Mouse (Mus musculus) stomach, embryonic 15.5 days (tissue): ENCODE measurements around the gene Sbk3. TPM values are rescaled to one million over a fixed set of nuclear protein-coding genes. Genes with fewer than 3 reads are reported as not detected.
"Not testable (repeated sequence)": the region's sequence is repeated elsewhere in the genome, so short reads cannot be mapped to it uniquely, and the experiment has no call there.

Experiments
- ATAC-seq: fragments of 200-750 bp; cut with Nextera tagmentation; 2 replicates; pipeline ENCODE4 v1.8.0; 2017; ENCODE audit warnings: low read depth, moderate number of reproducible peaks, moderate TSS enrichment; ENCODE audit not compliant: insufficient read depth, low FRiP score
- H3K27ac ChIP-seq: fragments of 300-500 bp; sonication (generic); 2 replicates; pipeline ENCODE4 v1.5.1; 2015; ENCODE audit warnings: mild to moderate bottlenecking, inconsistent platforms
- H3K27me3 ChIP-seq: fragments of 300-500 bp; sonication (generic); replicated peaks from 2 replicates; pipeline ENCODE4 v1.6.1; 2015; ENCODE audit warnings: inconsistent platforms
- H3K36me3 ChIP-seq: fragments of 300-500 bp; sonication (generic); 2 replicates; pipeline ENCODE4 v1.6.1; 2015; ENCODE audit warnings: inconsistent platforms
- H3K4me1 ChIP-seq: fragments of 300-500 bp; sonication (generic); 2 replicates; pipeline ENCODE4 v1.6.1; 2015; ENCODE audit warnings: inconsistent platforms
- H3K4me2 ChIP-seq: fragments of 300-500 bp; sonication (generic); 2 replicates; pipeline ENCODE4 v1.6.1; 2015; ENCODE audit warnings: mild to moderate bottlenecking, inconsistent platforms
- H3K4me3 ChIP-seq: fragments of 300-500 bp; sonication (generic); replicated peaks from 2 replicates; pipeline ENCODE4 v1.5.1; 2015; ENCODE audit warnings: inconsistent platforms
- H3K9ac ChIP-seq: fragments of 300-500 bp; sonication (generic); 2 replicates; pipeline ENCODE4 v1.6.1; 2015; ENCODE audit warnings: inconsistent platforms
- H3K9me3 ChIP-seq: fragments of 300-500 bp; sonication (generic); 2 replicates; pipeline ENCODE4 v1.6.1; 2016; ENCODE audit warnings: inconsistent platforms
- WGBS: fragments of 180-500 bp; shearing (Covaris S2); methylation state at CpG from one replicate; pipeline ENCODE4 v1.1.7; 2015; 5-methylcytosine and 5-hydroxymethylcytosine counted together
- polyA plus RNA-seq: library from polyadenylated mRNA; unstranded; fragments of >200 nt; fragmentation: Nextera tagmentation; extraction: Ambion mirVana; gene quantifications from 2 replicates; pipeline ENCODE4 v1.2.1, GENCODE M21; 2015

The Sbk3 gene
- polyA plus RNA-seq, 1 experiment from 2014 or later: not detected

DNA sequence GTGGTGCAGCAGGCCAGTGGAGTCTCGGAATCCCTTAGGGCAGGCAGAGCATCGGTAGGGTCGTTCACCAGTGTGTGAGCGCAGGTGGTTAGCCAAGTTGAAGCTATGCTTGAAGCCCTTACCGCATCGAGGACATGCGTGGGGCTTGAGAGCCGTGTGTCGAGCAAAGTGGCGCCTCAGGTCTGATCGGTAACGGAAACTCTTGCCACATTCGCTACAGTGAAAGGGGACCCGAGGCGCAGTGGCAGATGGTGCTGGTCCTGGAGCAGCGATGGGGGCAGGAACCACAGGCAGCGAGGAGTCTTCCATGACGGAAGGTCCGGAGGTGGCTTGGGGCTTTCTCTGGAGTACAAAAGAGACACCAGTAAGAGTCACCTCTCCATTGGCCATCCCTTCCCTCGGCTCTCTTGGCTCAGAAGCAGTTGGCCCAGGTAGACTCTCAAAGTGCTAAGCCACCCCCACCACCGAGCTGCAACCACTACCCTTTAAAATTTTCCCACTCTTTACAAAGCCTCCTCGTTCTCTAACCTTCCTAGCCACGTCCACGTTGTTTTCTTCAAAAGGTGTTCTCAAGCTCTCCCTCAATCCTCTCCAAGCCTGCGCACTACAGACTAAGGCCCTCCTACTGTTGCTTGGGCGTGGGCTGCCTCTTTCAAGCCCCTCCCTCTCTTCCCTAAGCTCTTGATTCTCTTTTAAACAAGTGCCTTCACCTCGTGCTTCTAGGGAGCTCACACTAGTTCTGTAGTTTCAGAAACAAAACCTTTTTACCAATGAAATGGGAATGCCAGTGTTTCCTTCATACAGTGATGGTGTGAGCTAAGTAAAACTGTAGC lies 41.9 kb upstream of the Sbk3 start:
- no peaks in the 10 kb centered on the region for H3K9me3 ChIP-seq
- no peak for ATAC-seq
- H3K4me2 ChIP-seq: peak overlapping the region; percentile 54; the same call in 1 of the 2 replicates
- H3K4me1 ChIP-seq: 0 out of 2 replicates have a peak, but pooled peaks cover 4% of the 10 kb centered on the region
- peak overlapping the region; percentile 77 for H3K4me3 ChIP-seq
- H3K27me3 ChIP-seq: no peaks in the 10 kb centered on the region
- H3K9ac ChIP-seq: no peak overlapping the region
- WGBS: 84% methylated on average over 27 of the region's 27 CpGs
- no peak overlapping the region for H3K27ac ChIP-seq
- H3K36me3 ChIP-seq: peaks cover 53% of the 10 kb centered on the region

DNA sequence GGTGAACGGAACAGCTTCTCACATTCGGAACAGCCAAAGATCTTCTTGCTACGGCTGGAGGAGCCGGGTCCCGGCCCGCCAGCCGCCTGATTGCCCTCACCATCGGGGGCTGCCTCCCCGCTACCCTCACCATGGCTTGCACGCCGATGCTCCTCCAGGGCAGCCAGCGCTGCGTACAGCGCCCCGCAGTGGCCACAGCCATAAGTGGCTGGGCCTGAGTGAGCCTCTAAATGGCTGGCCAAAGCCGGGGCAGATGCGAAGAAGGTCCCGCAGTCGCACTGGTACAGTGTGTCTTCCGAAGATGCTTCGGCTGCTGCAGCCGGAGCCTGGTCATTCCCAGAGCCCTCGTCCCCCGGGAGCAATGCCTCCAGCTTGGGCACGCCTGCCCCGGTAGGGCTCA lies 37.3 kb upstream of the Sbk3 start:
- peaks cover 58% of the 10 kb centered on the region for H3K36me3 ChIP-seq
- no peaks in the 10 kb centered on the region for H3K27me3 ChIP-seq
- ATAC-seq: no peak
- H3K4me1 ChIP-seq: no peaks in the 10 kb centered on the region
- no peaks in the 10 kb centered on the region for H3K9me3 ChIP-seq
- H3K9ac ChIP-seq: no peak overlapping the region
- H3K4me2 ChIP-seq: no peak overlapping the region
- H3K27ac ChIP-seq: no peak overlapping the region
- no peak overlapping the region for H3K4me3 ChIP-seq
- 95% methylated on average over 26 of the region's 26 CpGs for WGBS

- not testable (repeated sequence) for H3K9ac ChIP-seq, H3K9me3 ChIP-seq, ATAC-seq, H3K27me3 ChIP-seq, H3K4me3 ChIP-seq, H3K27ac ChIP-seq, H3K4me1 ChIP-seq, H3K4me2 ChIP-seq
- WGBS: 70% methylated on average over 8 of the region's 8 CpGs
- peaks cover 12% of the 10 kb centered on the region for H3K36me3 ChIP-seq
These were observed 31.9 kb upstream of the Sbk3 start for GRCm38 (mm10) chr7:5002876-5003275.

DNA sequence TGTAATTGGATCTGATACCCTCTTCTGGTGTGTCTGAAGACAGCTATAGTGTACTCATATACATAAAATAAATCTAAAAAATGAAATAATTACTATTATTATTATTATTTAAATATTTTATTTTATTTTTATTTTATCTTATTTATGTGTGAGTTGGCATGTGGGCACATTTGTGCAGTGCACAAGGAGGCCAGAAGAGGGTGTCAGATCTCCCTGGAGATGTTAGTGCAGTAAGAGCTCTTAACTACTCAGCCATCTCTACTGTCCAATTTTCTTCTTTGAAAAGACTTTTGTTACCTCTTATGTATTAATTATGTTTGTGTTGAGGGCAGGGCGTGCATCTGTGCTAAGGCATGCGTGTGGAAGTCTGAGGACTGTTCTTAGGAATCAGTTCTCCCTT lies 28.9 kb upstream of the Sbk3 start:
- no peaks in the 10 kb centered on the region for H3K27me3 ChIP-seq
- H3K9ac ChIP-seq: no peak overlapping the region
- ATAC-seq: no peak
- peaks cover 10% of the 10 kb centered on the region for H3K4me1 ChIP-seq
- 65% methylated on average over 2 of the region's 2 CpGs for WGBS
- H3K9me3 ChIP-seq: no peaks in the 10 kb centered on the region
- no peak overlapping the region for H3K4me3 ChIP-seq
- no peak overlapping the region for H3K4me2 ChIP-seq
- no peaks in the 10 kb centered on the region for H3K36me3 ChIP-seq
- H3K27ac ChIP-seq: no peak overlapping the region

- Histone ChIP-seq H3K4me1 (peaks cover 19% of the 10 kb centered on the region), H3K27ac (no peak overlapping the region), H3K4me3 (peak overlapping the region; percentile 72), H3K9me3 (no peaks in the 10 kb centered on the region), H3K27me3 (no peaks in the 10 kb centered on the region), H3K36me3 (peaks cover 20% of the 10 kb centered on the region), H3K9ac (no peak overlapping the region), H3K4me2 (peak overlapping the region; percentile 69; the same call in 1 of the 2 replicates)
- no peak for ATAC-seq
- WGBS: 57% methylated on average over 8 of the region's 8 CpGs
These were observed 26.0 kb upstream of the Sbk3 start for GRCm38 (mm10) chr7:4996934-4997333.

DNA sequence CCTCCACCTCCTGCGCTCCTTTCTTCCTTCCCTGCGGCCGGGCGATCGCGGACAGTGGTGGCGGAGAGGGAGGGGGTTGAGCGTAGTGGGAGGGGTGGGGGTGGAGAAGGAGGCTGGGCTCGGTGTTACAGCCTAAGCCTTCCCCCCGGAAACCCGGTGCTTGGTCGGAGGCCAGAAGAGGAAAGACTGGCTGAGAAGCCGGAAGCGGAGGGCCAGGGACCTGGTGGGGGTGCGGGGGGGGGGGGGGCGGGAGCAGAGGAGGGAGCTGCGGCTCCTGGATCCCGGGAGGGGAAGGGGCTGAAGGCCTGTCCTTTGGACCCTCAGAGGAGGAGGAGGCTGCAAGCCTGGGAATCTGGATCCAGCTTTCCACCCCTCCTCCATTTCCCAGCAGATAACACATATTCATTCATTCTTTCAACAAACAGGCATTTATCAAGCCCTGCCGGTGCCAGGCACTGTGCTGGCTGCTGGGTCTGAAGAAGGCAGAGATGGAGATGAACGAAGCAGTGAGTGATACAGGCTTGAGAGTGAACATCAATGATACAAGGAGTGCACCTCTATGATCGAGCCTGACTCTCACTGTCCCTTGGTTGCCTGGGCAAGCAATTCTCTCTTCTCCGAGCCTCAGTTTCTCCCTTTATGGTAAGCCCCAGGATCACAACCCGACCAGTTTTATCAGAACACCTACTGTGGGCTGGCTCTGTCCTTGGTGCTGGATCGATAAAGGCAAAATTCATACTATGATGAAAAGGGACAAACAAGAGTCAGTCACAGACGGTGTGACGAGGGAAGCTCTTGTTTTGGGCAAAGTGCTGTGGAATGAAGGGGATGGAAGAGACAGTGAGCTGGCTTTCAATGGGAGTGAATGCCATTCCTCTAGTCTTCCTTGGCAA lies 25.3 kb upstream of the Sbk3 start, which contains the start of gene Zfp579:
TSS of gene Zfp579 (minus strand) at position 156 of the 893 bp plus-strand sequence.
- 5% methylated on average over 17 of the region's 26 CpGs for WGBS

DNA sequence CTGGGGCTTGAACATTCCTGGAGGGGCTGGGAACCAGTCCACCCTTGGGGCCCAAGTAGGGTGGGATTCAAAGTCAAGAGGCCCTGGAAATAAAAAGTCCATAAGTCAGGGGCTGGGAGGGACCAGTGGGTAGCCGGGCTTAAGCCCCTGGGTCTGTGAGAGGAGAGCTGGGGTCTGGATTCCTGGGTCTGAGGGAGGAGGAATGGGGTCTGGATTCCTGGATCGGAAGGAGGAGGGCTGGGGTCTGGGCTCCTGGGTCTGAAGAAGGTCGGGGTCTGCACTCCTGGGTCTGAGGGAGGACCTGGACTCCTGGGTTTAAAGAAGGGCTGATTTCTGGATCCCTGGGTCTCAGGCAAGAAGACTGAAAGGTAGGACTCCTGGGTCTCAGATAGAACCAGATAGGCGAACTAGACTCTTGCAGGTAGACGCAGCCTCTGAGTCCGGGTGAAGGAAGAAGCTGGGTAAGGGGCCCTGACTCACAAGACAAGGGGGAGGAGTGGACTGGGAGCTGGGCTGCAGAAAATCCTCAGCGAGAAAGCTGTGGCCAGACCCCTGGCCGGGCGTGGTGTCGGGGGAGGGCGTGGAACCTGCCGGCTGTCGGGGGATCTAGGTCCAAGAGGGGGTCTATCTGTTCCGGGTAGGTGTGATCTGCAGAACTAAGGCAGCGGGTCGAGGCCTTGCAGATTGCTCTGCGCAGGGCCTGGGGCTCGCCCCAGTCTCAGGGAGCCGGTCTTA lies 24.5 kb upstream of the Sbk3 start:
- Histone ChIP-seq H3K9ac (peak overlapping the region; percentile 81), H3K27me3 (no peaks in the 10 kb centered on the region), H3K9me3 (no peaks in the 10 kb centered on the region), H3K4me1 (peaks cover 19% of the 10 kb centered on the region), H3K4me2 (peak overlapping the region; percentile 69), H3K4me3 (peak overlapping the region; percentile 72), H3K36me3 (peaks cover 20% of the 10 kb centered on the region), H3K27ac (peak overlapping the region; percentile 78)
- no peak; the same call in 1 of the 2 replicates for ATAC-seq
- 7% methylated on average over 19 of the region's 19 CpGs for WGBS

More for the DNA sequence above, 25.3 kb upstream of the Sbk3 start, which contains the start of gene Zfp579:
- Histone ChIP-seq H3K9me3 (no peaks in the 10 kb centered on the region), H3K36me3 (peaks cover 20% of the 10 kb centered on the region), H3K4me3 (peak within 1 kb of the TSS; percentile 72), H3K9ac (peak within 1 kb of the TSS; percentile 81), H3K27ac (peak within 1 kb of the TSS; percentile 78), H3K4me2 (peak within 1 kb of the TSS; percentile 69), H3K4me1 (peaks cover 19% of the 10 kb centered on the region), H3K27me3 (no peaks in the 10 kb centered on the region)
- peak; percentile 86 for ATAC-seq

DNA sequence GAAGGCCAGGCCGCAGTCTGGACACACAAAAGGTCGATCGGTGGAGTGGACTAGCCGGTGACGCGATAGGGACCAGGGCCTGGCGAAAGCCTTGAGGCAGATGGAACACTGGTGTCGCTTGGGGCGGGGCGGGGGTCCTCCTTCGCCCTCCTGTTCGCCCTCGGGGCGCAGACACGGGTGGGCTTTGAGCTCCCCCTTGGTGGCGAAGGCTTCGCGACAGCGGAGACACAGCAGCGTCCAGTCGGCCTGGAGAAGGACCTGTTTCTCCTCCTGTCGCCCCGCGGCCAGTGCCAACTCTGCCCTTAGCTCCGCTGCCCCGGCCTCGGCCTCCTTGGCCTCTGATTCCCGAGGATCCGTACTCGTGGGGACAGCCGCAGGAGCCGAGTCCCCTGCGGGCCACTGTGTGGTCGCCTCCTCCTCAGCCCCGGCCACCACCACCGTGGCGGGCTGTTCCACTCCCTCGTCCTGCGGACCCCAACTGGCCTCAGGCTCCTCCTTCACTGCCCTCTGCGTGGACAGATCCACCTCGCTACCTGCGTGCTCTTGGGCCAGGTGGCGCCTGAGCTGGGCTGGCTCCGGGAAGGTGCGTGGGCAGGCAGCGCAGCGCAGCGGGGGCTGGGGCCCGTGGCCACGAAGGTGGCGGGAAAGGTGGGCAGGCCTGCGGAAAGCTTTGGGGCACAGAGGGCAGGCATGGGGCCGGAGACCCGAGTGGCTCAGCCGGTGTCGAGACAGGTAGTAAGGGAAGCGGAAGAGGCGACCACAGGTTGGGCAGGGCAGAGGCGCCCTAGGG lies 23.2 kb upstream of the Sbk3 start:
- no peak for ATAC-seq
- peak overlapping the region; percentile 72; the same call in 1 of the 2 replicates for H3K4me3 ChIP-seq
- no peaks in the 10 kb centered on the region for H3K9me3 ChIP-seq
- no peak overlapping the region for H3K9ac ChIP-seq
- H3K4me1 ChIP-seq: peaks cover 19% of the 10 kb centered on the region
- H3K4me2 ChIP-seq: peak overlapping the region; percentile 69
- WGBS: 59% methylated on average over 59 of the region's 59 CpGs
- H3K27ac ChIP-seq: no peak overlapping the region
- no peaks in the 10 kb centered on the region for H3K27me3 ChIP-seq
- peaks cover 20% of the 10 kb centered on the region for H3K36me3 ChIP-seq

DNA sequence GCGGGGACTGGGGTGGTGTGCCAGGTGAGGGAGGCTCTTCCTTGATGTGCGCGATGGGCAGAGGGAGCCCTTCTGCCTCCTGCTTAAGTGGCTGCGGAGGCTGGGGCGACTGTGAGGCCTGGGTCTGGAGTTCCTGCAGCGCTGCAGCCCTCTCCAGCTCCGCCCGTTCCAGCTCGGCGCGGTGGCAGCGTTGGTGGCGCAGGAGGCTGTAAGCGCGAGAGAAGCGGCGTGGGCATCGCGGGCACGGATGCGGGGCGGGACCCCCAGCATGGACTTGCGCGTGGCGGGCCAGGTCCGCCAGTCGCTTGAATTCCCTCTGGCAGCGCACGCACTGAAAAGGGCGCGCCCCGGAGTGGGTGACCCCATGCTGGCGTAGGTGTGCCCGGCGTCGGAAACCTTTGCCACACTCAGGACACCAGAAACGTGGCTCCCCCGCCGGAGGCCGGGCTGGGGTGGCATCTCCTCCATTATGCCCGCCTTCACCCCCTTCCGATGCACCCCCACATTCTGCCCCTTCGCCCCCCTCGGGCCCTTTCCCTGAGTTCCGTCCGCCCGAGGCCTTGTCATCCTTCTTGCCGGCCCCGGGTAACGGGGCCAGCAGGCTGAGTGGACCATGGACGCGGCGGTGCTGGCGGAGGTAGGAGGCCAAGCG lies 22.5 kb upstream of the Sbk3 start:
- ATAC-seq: no peak
- 55% methylated on average over 55 of the region's 55 CpGs for WGBS
- H3K4me1 ChIP-seq: peaks cover 19% of the 10 kb centered on the region
- no peak overlapping the region for H3K9ac ChIP-seq
- no peaks in the 10 kb centered on the region for H3K27me3 ChIP-seq
- H3K4me3 ChIP-seq: no peak overlapping the region
- H3K4me2 ChIP-seq: no peak overlapping the region
- H3K27ac ChIP-seq: no peak overlapping the region
- H3K9me3 ChIP-seq: no peaks in the 10 kb centered on the region
- H3K36me3 ChIP-seq: peaks cover 20% of the 10 kb centered on the region

DNA sequence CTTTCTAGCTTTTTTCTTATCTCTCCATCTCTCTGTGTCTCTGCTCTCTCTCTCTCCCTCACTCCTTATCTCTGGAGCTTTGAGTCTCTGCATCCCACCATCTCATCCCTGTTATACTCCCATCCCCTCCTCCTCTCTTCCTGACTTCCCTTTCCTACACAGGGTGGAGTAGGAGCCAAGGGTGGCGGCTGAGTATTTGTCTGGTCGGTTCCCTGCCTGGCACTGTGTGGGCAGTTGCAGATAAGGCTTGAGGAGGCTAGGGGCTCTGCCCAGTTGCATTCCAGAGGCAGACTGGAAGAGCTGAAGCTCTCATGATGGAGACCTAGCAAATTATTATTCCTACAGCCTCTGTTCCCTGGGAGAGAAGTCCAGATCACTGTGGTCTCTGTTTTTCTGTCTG lies 17.3 kb upstream of the Sbk3 start:
- H3K27me3 ChIP-seq: no peaks in the 10 kb centered on the region
- H3K4me2 ChIP-seq: no peak overlapping the region
- no peak overlapping the region for H3K9ac ChIP-seq
- no peak for ATAC-seq
- H3K4me3 ChIP-seq: no peak overlapping the region
- H3K27ac ChIP-seq: no peak overlapping the region
- H3K4me1 ChIP-seq: 0 out of 2 replicates have a peak, but pooled peaks cover 1% of the 10 kb centered on the region
- H3K36me3 ChIP-seq: peaks cover 11% of the 10 kb centered on the region
- 45% methylated on average over 2 of the region's 2 CpGs for WGBS
- H3K9me3 ChIP-seq: no peaks in the 10 kb centered on the region
